Mouse (Mus musculus) thymus, postnatal 10 days (tissue): ENCODE measurements around the gene Slc25a17.

Source experiments
- DNase-seq, 2 experiments: peaks; one replicate each; pipeline ENCODE4 v3.0.0; 2021; ENCODE audit warnings: low spot score in 2 of 2

Slc25a17 gene

DNA sequence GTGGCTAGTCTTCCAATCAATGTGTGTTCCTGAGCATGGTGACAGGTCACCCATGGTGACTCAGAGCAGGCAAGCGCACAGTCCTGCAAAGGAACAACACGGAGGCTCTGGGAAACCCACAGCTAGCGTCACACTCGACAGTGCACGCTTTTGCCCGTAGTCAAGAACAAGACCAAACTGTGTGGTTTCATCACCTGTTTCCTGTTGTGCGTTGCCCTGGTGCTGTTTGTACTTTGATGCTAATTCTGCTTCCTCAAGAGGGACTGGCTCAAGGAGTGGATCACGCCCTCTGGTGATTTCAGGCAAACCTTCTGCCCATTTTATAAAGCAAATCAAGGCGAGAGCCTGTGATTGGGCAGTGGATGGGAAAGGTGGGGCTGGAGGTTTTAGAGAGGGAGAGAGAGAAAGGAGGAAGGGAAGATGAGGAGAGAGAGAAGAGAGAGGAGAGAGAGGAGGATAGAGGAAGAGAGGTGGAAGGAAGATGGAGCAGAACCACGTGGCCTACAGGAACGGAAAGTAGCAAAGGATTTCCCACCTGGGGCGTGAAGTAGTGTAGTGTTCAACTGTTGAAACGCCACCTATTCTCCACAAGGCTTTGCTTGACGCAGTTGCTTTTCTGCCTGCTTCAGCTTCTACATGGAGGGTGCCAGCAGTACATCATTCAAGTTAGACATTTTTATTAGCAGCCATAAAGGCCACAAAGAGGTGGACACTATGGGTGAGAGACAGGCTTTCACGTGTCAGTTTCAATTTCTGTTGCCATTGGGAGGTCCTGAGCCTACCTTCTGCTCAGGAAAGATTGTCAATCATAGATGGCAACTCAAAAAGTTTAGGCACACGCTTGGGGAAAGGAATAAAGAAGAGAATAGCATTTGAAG lies 59.2 kb downstream of the Slc25a17 start:
- peak; percentile 61 to 68 for DNase-seq

- no peak for DNase-seq
These were observed 60.0 kb downstream of the Slc25a17 start for GRCm38 (mm10) chr15:81300520-81301069.

- no peak for DNase-seq
These were observed 61.1 kb downstream of the Slc25a17 start for GRCm38 (mm10) chr15:81299549-81299948.

DNA sequence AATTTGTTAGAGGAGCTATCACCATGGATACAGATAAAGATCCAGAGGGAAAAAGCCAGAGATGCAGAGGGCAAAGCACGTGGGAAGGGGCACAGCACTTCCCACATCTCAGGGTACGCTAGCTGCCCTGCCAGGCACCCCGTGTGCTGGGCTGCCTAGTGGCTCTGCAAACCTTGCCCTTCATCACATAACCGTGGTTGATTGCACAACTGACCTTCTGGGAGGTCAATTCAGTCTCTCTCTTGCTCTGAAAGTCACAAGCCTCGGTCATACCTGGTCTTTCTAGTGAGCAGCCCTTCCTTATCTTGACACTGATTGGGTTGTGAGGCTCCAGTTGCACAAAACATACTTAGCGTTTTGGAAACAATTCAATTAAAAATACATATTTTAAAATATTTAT lies 62.4 kb downstream of the Slc25a17 start:
- DNase-seq, result no peak

DNA sequence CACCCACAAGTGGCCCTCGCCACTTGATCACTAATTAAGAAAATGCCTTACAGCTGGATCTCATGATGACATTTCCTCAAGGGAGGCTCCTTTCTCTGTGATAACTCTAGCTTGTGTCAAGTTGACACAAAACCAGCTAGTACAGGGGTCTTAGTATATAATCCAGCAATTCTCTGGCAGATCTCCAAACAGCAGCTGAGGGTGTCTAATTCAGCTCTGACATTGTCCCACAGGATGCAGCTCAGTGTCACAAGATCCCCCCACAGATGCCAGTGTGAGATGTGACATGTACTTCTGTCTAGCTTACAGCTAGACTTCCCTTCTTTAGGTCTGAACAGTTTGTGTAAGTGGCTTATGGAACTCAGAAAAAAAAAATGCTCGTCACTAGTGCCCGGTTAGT lies 63.1 kb downstream of the Slc25a17 start:
- no peak for DNase-seq

DNA sequence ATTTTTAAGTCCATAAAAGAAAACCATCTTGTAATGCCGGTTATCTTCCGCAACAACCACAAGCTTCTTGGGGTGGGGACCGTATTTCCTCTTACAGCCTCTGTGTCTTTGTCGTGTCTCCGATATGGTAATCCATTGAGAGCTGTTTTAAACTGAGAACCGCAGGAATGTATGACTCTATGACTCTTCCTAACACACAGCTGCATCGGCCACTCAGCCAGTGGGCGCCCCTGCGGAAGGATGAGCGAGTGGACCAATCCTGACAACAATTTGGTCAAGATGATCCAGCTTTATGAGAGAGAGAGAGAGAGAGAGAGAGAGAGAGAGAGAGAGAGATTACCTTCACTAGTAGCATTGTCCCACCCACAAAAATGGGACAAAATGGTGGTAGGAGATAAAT lies 65.7 kb downstream of the Slc25a17 start:
- no peak for DNase-seq

GRCm38 (mm10) chr15:81294386-81294785 lies 66.2 kb downstream of the Slc25a17 start:
- no peak for DNase-seq

GRCm38 (mm10) chr15:81290747-81291146 lies 69.9 kb downstream of the Slc25a17 start:
- DNase-seq, result no peak

- DNase-seq, result peak in 1 of 2 experiments; percentile 19
These were observed 70.4 kb downstream of the Slc25a17 start for GRCm38 (mm10) chr15:81290230-81290629.

GRCm38 (mm10) chr15:81284121-81284734 lies 76.4 kb downstream of the Slc25a17 start:
- no peak for DNase-seq

DNA sequence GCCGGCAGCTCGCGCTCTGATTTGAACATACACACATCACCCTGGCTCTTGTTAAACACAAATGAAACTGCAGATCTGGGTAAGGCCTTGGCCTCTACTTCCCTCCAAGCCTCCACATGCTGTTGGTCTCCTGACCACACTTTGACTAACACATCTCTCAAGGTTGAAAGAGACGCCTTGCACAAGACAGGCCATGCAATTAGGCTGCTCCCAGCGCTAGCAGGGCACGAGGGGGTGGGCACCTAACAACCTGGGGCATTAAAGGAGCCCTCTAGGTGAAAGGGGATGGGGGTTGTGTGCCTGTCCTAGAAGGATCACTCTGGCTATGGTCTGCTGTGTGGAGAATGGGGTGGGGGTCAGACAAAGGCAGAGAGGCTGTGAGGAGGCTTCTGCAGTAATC lies 81.9 kb downstream of the Slc25a17 start:
- DNase-seq, result no peak

GRCm38 (mm10) chr15:81277928-81278327 lies 82.7 kb downstream of the Slc25a17 start:
- no peak for DNase-seq

GRCm38 (mm10) chr15:81273361-81273760 lies 87.3 kb downstream of the Slc25a17 start:
- no peak for DNase-seq

- no peak for DNase-seq
These were observed 88.1 kb downstream of the Slc25a17 start for GRCm38 (mm10) chr15:81272305-81273053.
